Mouse (Mus musculus) liver, embryonic 14.5 days (tissue): ENCODE data around the gene Lao1.

Experiments
- CTCF ChIP-seq: IDR thresholded peaks from 2 replicates; pipeline ENCODE4 v1.5.1; 2016; ENCODE audit warnings: antibody characterized with exemption, low read depth, control low read depth
- EP300 ChIP-seq: IDR thresholded peaks from 2 replicates; pipeline ENCODE4 v1.6.1; 2016; ENCODE audit warnings: antibody characterized with exemption, low read depth

GRCm38 (mm10) chr4:118999691-119000486 lies 38.5 kb downstream of the Lao1 start:
- TF ChIP-seq CTCF (no peak), EP300 (no peak)
